Mouse (Mus musculus): ENCODE measurements around the gene Cbx4.
A peak's percentile ranks its signal among the peaks of the same experiment; 100 is the strongest.

Cbx4 gene

DNA sequence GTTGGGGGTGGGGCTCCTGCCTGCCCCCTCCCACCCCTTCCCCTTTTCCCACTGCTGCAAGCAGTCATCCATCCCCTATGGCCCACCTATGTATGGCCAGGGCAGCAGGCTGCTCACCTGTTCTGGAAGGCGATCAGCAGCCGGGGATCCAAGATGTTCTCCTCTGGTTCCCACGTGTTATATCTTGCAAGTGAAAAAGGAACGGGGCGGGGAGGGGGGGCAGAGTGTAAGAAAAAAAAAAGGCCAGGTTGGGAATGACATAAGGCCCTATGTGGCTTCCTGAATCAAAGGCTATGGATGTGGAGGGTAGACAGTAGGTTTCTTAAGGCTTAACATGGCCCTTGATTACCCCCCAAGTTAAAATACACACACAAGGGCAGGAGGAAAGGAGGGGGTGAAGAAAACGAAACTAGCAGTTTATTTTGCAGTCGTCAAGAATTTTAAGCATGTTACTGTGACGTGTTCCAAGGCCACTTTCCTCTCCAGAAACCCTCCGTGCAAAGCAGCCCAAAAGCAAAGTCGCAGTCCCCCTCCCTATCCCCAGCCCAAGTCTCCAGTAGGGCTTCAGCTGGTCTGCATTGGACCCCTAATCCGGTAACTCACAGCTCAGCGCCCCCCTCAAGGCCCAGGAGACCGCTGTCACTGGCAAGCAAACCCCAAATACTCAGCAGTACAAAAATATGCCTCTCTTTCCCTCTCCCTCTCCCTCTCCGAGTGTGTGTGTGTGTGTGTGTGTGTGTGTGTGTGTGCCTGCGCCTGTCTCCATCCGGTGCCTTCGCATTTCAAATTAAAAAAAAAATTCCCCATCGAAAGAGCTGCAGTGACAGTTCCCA, 1.4 kb downstream of the Cbx4 start:
- DNase-seq (ENCODE audit: low spot score in 2 of 2) = peak in 1 of 2 experiments; percentile 45

DNA sequence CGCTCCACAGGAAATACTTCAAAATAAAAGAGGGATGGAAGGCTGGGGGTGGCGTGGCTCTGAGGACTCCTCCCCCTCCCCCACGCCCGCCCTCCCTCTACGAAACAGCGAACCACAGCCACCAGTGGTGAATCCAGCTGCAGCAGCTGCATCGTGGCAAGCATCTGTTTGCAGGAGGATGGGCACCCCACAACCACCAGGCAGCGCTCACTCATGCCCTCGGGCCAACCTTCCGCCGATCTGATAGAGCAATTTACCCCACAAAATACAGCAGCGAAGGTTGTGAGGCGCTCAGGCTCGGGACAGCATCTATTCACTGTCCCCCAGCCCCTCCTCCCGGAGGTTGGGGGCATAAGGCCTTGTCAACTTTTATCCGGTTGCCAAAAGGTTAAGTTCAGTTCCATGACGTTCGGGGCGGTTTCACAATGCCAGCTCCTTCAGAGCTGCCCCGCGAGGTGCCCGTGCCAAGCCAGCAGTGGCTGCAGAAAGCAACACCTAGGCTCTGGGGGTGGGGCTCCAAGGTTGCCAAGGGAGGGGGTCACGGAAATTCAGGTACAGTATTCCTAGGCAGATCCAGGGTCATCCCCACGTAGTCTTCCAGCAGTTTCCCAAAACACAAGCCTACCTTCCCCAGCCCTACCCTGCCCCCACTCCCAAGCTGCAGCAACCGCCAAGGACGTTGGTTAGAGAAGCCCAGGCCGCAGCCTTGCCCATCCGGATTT, 2.1 kb downstream of the Cbx4 start:
- DNase-seq (ENCODE audit: low spot score in 2 of 2) = peak in 1 of 2 experiments; percentile 39

DNA sequence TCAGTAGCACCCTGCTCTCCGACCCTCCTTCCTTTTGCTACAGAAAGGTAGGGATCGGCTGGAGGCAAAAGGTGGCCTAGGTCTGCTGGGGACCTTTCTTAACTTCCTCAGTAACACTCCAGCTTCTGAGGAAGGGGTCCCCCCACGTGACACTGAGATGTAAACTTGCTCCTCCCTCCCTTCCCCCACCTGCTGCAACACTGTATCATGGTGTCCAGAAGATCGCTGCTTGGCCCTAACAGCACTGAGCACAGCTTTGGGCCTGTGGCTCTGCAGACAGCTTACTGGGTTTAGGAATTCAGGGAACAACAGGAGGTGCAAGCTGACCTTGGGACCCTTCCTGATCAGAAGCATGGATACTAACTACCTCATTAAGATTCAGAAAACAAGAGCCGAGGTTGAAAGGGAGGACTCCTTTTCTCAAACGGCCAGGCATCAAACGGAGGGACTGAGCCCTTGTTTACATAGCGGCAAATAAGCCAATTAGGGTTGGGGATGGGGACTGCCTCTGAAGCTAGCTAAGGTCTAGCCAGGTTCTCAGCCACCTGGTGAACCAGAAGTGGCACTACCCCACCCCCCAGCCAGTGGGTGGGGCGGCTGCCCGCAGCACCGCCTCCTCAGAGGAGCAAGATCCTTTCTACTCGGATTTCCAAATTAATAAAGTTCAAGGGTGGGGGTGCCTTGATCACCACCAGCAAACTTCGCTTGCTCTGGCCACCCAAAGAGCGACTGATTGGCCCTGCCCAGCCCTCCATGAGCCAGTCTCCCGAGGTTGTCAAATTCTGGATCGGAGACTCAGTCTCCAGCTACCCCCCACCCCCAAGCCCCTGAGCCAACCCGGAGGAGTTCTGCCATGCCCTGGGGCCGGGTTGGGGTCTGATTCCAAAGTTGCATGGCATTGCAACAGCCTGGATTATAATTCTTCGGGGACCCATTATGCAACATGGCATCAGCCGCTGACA, 3.1 kb downstream of the Cbx4 start:
- DNase-seq (ENCODE audit: low spot score in 2 of 2) = no peak

DNA sequence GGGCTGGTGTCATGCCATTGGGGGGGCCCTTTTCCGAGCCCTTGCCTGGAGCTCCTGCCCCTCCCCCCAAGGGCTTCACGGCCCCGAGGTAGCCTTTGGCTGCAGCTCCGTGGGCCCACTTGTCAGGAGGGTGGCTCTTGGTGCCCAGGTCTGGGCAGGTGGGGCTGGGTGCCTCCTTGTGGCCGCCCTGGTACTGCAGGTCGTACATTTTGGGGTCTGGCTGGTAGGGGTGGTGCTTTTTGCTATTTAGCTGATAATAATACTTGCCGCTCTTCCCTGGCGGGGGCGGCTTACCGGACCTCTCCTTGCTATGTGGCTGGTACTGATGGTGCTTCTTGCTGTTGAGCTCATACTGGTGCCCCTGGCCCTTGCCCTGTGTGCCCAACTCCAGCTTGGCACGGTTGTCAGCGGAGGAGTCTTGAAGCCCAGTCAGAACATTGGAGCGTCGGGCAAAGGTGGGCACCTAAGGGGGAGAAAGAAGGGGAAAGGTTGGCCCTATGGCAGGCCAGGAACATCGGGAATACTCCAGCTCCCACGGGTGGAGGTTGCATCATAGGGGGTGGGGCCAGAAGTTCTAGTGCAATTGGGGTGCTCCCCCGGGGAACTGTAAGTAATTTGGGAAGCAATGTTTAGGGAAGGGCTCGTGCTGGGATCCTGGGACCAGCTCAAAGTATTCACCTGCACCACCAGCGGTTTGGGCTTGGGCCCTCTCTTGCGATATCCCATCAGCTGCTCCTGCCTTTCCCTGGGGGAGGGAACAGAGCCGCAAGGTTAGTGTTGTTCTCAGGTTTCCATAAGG, 4.0 kb downstream of the Cbx4 start:
- peak in 1 of 2 experiments; percentile 50 for DNase-seq (ENCODE audit: low spot score in 2 of 2)

DNA sequence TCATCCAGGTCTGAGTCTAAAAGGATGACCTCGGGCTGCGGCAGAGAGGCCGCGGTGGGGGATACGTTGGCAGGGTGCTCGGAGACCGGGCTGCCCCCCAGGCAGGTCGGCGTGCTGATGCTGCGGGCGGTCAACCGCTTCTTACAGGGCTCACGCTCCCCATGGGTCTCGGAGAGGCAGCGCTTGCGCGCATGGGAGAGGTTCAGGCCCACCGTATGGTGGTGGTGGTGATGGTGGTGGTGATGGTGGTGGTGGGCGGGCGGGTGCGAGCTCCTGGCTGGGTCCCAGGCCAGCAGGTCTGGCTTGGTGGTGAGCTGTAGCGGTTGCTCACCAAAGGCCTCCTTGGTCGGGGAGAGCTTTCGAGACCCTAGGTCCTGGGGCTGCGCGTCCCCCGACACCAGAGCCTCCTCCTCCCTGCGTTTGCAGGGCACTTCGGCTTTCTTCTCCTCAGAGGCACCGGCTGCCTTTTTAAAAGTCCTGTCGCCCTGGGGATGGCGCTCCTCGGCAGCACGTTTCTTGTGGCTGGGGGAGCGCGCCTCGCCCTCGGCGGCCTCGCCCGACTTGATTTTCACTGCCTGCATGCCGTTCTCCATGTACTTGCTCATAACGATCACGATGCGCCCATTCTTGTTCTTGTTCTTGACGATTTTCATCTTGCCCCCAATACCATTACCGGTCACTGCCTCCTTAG, 4.7 kb downstream of the Cbx4 start:
- no peak for DNase-seq (ENCODE audit: low spot score in 2 of 2)

DNA sequence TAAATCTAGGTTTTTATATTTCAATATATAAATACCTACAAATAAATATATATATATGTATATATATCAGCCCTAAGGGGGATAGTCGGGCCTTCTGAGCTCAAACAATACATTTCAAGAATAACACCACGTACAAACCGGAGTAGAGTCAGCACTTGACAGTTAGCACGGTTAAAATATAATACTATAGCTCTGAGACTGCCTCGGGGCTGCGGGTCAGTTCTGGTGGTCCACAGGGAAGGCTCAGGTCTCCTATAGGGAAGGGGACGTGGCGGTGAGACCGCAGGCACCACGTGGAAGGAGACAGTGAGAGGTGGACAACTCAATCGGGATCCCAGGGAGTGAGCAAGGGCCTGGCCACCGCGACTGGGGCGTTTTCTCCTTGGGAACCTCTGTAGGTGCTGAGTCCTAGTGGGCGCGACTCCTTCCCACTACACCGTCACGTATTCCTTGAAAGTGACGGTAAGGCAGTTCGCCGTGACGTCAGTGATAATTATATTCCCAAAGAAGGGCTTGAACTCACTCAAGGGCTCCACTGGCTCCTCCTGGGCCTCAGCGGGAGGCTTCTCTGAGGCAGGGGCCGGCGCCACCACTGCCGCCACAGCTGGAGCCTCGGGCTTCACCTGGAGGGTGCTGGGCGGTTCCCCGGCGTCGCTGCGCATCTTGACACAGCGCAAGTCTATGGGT, 5.4 kb downstream of the Cbx4 start:
- no peak for DNase-seq (ENCODE audit: low spot score in 2 of 2)

DNA sequence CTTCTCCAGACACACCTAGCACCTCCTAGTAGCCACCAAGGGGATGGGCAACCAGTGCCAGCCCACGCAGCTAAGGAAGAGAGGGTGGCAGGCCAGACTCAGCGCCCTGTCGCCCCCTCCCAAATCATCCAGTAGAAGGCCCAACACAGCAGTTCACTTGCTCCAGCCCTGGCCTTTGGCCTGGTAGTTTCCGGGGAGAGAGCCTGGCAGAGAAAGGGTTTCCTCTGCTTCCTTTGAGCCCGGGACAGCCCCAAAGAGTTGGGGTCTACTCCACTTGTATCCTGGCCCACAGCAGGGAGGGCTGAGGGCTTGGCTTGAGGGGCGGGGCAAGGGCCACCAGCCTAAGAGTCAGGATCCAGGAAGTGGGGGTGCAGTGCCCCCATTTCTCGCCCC, 6.6 kb downstream of the Cbx4 start:
- DNase-seq (ENCODE audit: low spot score in 2 of 2) = no peak

DNA sequence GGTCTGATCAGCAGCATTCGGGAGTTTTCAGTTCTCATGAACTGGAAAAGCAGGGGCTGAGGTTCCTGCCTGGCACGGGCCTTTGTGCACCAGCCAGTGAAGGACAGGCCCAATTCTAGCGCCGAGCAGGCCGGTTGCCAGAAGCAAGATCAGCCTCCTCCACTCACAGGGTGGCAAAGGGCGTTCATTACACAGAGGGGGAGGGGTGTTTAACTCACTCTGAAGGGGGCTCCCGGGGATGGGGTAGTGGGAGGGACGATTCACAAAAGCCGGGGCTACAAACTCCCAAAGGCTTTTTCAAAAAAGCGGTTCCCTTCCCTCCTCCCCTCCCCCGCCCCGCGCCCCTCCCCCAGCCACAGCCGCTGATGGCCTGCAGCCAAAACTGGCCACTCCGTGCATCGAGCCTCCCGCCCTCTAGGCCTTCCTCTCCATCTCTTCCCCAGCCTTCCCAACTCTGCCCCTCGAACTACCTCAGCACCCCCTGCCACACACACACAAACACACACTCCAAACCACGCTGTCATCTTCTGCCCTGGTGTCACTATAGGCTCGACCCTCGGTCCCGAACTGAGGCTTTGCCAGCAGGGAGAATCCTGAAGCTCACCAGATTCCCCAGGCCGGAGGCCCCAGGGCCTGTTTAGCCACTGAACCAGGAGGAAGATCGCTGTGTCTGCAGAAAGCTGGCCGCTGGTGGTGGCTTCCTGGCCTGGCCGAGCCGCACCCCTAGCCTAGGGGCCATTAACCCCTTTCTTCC, 7.2 kb downstream of the Cbx4 start:
- peak in 1 of 2 experiments; percentile 65 for DNase-seq (ENCODE audit: low spot score in 2 of 2)

DNA sequence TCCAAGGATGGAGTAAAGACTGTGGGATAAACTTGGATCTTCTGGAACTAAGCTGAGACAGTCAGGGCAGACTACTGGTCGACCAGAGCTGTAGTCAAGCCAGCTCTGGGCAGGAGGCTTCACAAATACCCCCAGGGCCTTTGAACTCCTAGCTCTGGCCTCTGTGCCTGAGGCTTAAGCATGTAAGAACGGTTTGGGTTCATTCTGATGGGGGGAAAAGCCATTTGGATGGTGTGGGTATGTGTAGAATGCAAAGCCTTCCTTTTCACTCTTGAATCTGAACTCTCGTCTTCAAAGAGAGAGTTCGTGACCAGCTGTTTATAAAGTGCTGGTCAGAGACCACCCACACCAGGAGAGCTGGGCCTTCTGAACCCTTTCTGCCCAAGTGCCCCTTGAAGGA, 8.3 kb downstream of the Cbx4 start:
- DNase-seq (ENCODE audit: low spot score in 2 of 2) = no peak

DNA sequence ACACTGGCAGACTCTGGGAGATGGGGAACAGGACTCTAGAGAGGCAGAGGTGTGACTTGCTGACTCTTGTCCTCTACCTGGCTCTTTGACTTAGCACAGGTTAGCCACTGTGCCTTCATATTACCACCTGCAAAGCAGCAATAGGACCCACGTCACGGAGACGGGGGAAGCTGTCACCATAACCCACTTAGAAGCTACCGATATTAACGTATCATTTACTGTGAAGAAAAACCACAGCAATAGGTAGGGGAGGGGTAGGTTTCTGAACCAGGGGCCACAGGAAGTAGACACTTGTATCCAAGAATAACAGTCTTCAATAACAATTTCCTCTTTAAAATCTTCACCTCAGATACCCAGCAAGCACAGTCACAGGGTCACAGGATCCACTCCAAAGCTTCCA, 10.2 kb downstream of the Cbx4 start:
- DNase-seq (ENCODE audit: low spot score in 2 of 2) = no peak

DNA sequence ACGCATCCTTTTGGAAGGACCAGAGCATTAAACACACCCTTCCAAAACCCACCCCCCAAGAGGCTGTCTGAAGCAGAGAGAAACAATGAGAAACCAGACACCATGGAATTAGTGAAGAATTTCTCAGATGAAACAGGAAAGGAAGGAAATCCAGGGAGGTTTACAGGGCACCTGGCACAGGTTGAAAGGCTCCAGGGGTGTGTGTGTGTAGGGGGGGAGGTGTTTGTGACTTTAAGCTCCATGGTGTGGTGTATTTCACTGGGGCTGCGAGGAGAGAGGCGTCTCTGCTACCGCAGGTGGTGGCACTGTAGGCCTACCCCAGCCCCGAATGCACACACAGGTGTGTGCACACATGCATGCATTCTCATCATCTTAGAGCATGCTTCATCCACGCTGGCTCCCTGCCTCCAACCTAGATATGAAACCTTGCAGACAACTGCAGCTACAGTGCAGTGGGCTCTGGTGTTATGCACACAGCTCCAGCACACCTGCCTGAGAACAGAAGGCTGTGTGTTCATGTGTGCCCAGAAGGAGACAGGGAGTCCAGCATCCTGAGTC, 12.1 kb downstream of the Cbx4 start:
- DNase-seq (ENCODE audit: low spot score in 2 of 2) = no peak

DNA sequence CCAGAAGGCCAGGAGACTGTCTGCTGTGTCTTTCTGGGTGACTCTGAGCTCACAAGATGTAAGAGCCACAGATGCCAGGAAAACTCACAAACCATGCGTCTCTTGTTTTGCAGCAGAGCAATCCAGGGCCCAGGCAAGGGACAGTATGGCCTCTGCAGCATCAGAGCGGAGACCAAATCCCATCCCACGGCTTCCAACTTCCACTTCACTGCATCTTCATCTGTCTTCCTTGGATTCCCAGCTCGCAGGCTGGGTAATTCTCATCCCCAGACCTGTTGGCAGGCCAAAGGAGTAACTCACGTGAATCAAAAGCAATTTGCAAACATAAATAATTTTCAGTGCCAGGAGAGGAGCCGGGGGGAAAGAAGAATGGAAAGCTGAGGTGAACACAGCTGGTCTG, 13.0 kb downstream of the Cbx4 start:
- no peak for DNase-seq (ENCODE audit: low spot score in 2 of 2)

DNA sequence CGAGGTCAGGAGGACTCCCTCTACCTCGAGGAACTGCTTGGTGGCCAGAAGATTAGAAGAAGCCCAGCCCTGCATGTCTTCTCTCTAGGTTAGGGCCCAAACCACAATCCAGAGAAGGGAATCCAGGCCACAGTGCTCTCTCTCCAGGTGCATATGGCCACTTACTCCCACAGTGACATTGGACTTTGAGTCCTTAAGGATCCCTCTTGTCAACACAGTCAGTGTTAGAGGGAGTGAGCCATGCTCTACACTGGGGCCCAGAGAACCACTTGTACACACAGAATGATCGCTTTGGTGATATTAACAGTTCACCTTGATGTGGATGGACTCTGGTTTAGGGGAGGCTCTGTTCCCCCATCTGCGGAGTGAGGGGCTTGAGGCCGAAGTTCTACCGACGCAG, 13.8 kb downstream of the Cbx4 start:
- DNase-seq (ENCODE audit: low spot score in 2 of 2) = no peak

DNA sequence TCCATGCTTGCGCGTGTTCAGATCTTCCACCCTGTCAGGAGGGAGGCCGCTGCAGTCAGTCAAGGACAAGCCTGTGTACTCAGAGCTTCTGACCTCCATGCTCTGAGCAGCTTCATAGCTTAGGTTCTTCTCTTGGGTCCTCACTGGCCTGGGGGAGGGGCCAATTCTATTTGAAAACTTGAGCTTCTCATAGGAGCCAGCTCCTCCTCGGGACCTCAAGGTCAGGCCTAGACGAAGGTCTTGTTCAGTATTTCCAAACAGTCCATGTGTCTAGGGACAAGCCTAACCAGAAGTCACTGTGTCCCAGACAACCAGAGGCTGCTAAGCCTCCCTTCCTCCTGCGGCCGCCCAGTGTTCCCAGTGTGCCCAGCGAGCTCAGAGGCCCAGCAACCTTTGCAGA, 19.2 kb downstream of the Cbx4 start:
- no peak for DNase-seq (ENCODE audit: low spot score in 2 of 2)

DNA sequence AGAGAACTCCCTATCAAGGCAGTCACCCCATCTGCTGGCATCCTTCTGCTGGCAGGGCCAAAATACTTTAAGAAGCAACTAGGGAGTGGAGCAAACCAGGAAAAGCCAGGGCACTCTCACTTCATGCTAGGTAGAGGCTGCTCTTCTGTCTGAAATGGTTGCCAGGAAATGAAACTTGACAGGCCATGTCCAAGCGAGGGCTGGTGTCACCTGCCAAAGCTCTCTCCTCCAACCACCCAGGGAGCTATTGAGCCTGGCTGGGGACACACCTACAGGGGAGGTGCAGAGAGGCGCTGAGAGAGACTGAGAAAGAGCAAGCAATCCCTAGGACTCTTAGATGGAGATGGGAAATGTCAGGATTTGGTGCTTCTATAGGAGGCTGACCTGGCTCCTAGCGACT, 26.8 kb downstream of the Cbx4 start:
- no peak for DNase-seq (ENCODE audit: low spot score in 2 of 2)

DNA sequence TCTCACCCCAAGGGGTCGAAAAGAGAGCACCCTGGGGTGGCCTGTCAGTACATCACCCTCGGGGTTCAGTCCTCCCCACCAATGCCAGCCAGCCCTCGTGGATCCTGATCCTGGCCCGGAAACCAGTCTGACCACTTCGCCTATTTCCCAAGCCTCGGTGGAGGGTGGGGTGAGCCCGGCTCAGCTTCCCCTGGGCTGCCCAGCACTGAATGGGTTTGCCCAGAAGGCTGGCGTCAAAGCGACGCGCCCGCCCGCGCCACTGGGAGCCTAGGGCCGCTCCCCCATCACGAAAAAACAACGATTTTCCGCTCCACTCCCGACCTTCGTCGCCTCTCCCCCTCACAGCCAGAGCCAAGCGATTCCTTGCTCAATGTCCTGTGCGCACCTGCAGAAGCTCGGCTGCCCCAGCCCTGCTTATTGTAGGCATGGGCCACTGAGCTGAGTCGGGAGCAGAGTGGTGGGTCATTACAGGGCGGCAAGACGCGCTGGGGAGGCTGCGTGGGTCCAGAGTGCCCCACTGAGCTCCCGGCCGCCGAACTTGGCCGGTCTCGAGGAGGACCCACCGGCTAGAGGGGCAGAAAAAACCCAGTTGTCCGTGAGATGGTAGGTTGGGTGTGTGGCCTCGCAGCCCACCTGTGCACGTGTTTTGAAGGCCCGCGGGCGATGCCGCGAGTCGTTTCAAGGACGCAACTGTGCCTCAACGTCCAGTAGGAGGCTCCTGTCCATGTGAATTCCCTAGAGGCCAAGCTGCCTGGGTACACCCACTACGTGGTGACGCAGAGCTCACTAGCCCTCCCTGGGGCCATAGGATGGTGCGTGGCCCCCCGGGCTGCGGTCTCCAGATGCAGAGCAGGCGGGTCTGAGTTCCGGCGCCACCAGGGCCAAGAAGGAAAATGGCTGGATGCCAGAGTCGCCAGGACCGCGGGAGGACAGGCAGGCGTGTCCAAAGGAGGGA, 27.7 kb downstream of the Cbx4 start:
- DNase-seq (ENCODE audit: low spot score in 2 of 2) = no peak

DNA sequence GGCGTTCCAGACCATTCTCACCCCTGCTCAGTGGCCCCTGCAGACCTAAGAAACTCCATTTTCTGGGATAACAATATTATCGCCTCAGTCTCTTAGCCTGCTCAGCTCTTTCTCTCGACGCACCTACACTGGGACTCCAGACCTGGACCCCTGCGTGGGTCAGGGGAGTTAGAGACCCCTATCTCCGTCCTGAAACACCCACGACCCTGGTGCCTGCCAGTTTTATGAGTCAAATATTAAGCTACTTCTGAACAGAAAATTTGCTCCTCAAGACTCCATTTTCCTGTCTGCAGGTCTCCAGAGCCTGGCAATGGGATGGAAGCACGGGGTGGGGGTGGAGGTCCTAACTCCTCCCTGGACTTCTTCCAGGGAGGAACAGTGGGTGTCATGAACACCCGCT, 28.7 kb downstream of the Cbx4 start:
- no peak for DNase-seq (ENCODE audit: low spot score in 2 of 2)

Data from frontal cortex, postnatal 10 days (tissue).